Mouse (Mus musculus): ENCODE data around the gene Nicn1. TPM values are rescaled to one million over a fixed set of nuclear protein-coding genes. Genes with fewer than 3 reads are reported as not detected.
A peak's percentile ranks its signal among the peaks of the same experiment; 100 is the strongest.
"Not testable (repeated sequence)": the region's sequence is repeated elsewhere in the genome, so short reads cannot be mapped to it uniquely, and the experiment has no call there.

Gene Nicn1
- 8.7 and 9.8 TPM in 2 replicates for total RNA-seq (2014; fragmentation: Nextera tagmentation)
- total RNA-seq (2017): 5.2 and 10.7 TPM in 2 replicates

- ATAC-seq (replicated peaks; ENCODE audit: poor library complexity, severe bottlenecking): peak; percentile 99
Observed at GRCm38 (mm10) chr9:108290016-108290750, at the start of gene Nicn1. Nicn1 (plus strand) TSS chr9:108290429.

DNA sequence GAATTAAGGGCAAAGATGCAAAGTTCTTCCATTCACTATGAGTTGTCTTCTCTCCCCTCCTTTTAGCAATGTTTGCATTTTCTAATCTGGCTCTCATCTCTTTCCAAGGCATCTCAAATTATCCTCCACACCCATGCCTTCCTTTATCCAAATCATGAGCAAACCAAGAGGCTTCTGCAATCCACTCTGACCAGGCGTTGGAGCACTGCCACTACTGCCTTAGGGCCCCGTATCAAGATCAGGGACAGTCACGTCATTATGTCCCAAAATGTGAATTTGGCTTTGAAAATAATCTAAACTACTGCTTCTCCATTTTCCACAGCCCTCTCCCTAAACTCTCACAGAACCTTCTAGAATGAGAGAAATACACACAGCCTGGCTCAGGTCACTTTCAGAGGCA lies 45.7 kb upstream of the Nicn1 start:
- no peak for ATAC-seq (replicated peaks; ENCODE audit: poor library complexity, severe bottlenecking)

GRCm38 (mm10) chr9:108244984-108245383 lies 45.2 kb upstream of the Nicn1 start:
- no peak for ATAC-seq (replicated peaks; ENCODE audit: poor library complexity, severe bottlenecking)

DNA sequence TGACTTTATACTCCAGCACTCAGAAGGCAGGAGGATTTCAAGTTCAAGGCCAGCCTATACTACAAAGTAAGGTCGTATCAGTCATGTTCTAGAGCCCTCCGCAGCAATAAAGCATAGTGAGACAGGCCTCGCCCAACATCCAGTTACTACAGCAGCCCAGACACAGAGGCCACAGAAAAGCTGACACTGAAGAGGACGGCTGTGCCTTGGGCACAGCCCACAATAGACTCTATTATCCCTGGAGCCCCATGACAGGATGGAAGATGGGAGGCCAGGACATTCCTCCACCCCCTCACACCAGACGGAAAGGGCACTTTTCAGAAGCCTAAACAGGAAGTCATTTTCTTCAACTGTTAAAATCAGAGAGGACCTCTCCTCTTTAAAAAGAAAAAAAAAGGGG lies 41.3 kb upstream of the Nicn1 start:
- ATAC-seq (replicated peaks; ENCODE audit: poor library complexity, severe bottlenecking): no peak

DNA sequence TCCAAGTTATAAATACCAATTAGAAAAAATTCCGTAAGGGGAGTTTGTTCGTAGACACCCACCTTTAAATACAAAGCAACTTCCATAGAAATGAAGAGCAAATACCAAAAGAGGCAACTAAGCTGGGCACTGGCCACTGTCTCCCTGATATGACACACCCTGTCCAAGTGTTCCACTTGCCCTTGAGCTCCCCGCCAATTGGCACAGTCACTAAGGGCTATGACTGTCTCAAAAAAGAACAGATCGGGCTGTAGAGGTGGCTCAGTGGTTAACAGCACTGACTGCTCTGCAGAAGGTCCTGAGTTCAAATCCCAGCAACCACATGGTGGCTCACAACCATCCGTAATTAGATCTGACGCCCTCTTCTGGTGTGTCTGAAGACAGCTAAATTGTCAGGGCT lies 38.4 kb upstream of the Nicn1 start:
- ATAC-seq (replicated peaks; ENCODE audit: poor library complexity, severe bottlenecking): no peak

- ATAC-seq (replicated peaks; ENCODE audit: poor library complexity, severe bottlenecking): no peak
Observed at GRCm38 (mm10) chr9:108252766-108253165, 37.5 kb upstream of the Nicn1 start.

GRCm38 (mm10) chr9:108260526-108260925 lies 29.7 kb upstream of the Nicn1 start:
- ATAC-seq (replicated peaks; ENCODE audit: poor library complexity, severe bottlenecking): no peak

DNA sequence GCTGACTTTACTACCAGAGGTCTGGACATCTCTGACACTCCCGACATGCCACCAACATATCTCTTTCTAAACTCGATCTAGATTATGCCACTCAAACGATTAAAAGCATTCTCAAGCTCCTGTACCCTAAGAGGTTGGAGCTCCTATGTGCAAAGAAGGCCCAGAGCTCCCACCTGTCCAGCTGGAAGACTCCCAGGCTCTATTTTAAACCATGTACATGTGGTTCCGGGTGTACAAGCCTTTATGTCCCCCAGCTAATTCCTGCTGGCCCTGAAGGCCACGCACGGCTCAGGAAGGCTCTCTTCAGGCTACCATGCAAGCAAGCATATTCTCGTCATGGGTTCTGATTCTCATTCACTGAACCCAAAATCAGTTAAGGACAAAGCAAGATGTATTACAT lies 28.4 kb upstream of the Nicn1 start:
- ATAC-seq (replicated peaks; ENCODE audit: poor library complexity, severe bottlenecking): no peak

- no peak for ATAC-seq (replicated peaks; ENCODE audit: poor library complexity, severe bottlenecking)
Observed at GRCm38 (mm10) chr9:108262494-108263049, 27.7 kb upstream of the Nicn1 start.

DNA sequence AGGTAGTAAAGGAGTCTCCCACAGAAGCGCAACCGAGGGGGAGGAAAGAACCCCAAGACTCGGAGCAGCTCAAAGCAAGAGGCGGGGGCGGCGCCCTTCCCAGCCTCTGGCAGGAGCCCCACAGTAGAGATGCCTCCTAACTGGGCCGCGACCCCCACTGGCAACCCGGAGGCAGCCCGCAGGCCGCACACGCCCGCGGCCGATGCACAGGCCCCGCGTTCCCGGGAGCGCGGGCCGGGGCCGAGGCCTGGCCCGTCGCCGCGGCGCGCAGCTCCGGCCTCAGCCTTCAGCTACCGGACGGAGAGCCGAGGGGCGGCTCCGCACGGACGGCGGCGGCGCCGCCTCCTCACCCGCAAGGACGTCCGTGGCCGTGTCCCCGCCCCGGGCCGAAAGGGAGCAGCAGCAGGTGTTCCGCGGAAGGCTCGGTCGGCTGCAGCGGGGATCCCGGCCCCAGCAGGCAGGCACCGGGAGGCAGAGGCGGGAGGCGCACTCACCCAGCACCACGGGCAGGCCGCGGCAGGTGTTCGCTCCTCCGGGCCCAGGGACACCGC lies 27.0 kb upstream of the Nicn1 start:
- peak; percentile 27 for ATAC-seq (replicated peaks; ENCODE audit: poor library complexity, severe bottlenecking)

- peak; percentile 94 for ATAC-seq (replicated peaks; ENCODE audit: poor library complexity, severe bottlenecking)
Observed at GRCm38 (mm10) chr9:108263690-108264190, 26.5 kb upstream of the Nicn1 start, which contains the start of gene Dag1. Dag1 (minus strand) TSS chr9:108263958.

GRCm38 (mm10) chr9:108264191-108264921 lies 25.9 kb upstream of the Nicn1 start:
- ATAC-seq (replicated peaks; ENCODE audit: poor library complexity, severe bottlenecking): 0 out of 2 replicates have a peak, but pooled peaks have one; percentile 3

DNA sequence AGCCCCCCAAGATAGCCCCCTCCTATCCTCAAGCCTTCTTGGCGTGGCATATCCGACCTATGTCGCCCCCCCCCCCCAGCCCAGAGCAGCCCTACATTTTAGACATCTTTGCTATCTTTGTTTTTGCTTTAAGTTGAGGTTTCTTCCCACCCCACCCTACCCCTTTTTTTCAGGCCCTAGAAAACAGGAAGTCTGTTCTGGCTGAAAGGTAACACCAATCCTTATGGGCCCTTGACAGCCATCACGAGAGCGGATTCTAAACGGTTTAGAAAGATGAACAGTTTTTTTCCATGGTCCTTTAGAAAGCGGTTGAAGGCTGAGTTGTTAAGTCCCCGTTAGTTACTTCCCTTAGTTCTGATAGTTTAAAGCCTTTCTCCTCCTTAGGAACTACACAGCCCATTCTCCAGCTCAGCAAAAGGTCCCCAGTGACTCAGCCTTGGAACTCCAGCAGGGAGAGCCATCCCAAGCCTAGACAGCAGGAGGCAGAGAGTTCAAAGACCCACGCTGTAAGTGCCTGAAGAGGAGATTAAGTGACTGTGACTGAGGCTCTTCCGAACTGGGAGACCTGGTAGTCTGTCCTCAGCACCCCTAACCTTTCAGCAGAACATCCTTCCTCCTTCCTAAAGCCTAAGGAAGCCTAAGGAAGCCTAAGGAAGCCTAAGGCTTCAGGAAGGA lies 23.8 kb upstream of the Nicn1 start:
- no peak for ATAC-seq (replicated peaks; ENCODE audit: poor library complexity, severe bottlenecking)

GRCm38 (mm10) chr9:108267691-108268090 lies 22.5 kb upstream of the Nicn1 start:
- ATAC-seq (replicated peaks; ENCODE audit: poor library complexity, severe bottlenecking): no peak

- not testable (repeated sequence) for ATAC-seq (replicated peaks; ENCODE audit: poor library complexity, severe bottlenecking)
Observed at GRCm38 (mm10) chr9:108268701-108269100, 21.5 kb upstream of the Nicn1 start.

- ATAC-seq (replicated peaks; ENCODE audit: poor library complexity, severe bottlenecking): no peak
Observed at GRCm38 (mm10) chr9:108271941-108272340, 18.3 kb upstream of the Nicn1 start.

DNA sequence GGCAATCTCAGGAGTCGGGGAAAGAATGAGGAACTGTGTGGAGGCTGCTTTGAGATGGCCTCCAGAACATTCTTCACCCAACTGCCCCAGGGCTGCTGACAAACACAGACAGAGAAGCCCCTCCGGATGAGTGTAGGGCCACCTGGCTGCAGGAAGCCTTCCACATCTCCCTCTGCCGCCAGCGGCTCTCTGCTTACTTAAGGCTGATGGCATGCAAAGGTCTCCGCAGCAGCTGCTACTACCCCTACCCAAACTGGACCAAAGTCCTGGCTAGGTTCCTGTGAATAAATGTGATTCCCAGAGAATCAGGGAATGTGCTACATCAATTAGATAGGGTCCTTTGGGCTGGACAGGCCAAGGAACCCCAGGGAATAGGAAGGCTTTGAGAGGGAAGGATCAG lies 17.5 kb upstream of the Nicn1 start:
- no peak for ATAC-seq (replicated peaks; ENCODE audit: poor library complexity, severe bottlenecking)

DNA sequence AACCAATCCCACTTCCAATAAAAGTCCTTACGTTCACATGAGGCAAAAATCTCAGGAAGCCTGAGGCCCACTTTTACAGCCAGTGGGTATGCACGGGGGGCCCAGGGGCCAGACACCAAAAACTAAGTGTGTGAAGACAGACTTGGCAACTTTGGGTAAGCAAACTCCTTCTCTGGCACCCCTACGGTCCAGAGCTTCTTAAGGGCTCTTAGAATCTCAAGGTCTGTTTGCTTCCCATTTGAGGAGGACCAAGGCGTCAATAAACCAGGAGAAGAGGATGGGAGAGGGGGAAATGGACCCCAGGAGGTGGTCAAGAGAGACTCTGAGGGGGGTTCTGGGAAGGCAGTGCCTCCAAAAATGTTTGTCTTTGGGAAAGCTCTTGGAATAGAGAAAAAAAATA lies 16.7 kb upstream of the Nicn1 start:
- ATAC-seq (replicated peaks; ENCODE audit: poor library complexity, severe bottlenecking): no peak

DNA sequence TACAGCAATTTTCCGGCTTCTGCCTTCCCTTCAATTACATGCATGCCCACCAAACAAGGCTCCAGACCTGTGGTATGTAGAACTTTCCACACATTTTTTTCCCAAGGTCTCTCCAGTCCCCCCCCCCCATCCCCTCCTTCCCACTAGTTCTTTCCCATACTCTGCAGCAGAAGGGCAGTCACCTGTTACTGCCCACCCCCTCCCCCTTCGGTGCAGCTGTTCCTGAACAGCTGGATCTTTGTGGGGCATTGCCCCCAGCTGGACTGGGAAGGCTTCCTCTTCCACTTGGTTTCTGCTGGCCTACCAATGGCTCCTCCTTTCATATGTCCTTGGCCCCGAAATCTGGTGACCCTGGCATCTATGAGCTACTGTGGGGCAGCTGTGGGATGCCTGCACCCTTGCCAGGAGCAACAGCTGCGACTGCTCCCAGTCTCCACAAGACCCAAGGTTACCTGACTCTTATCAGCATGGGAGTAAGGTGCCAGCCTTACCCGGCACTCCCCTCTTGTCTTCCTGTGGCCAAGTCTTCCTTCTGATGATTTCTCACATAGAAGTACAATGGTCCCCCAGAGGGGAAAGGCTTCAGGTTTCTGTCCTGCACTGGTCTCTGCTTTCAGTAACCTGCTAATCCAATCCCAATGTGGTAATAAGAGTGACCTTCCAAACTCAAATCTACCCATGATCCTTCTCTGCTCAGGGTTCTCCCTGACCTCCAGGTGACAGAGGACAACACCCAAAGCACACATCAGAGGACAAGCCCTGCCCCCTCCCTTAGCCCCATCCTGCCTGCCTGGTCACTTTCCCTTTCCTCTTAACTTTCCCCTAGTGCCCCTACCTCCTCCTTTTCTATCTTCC lies 15.5 kb upstream of the Nicn1 start:
- ATAC-seq (replicated peaks; ENCODE audit: poor library complexity, severe bottlenecking): no peak

GRCm38 (mm10) chr9:108275331-108275659 lies 14.9 kb upstream of the Nicn1 start:
- no peak for ATAC-seq (replicated peaks; ENCODE audit: poor library complexity, severe bottlenecking)
